Mouse (Mus musculus): ENCODE measurements around the gene Smim11.

DNA sequence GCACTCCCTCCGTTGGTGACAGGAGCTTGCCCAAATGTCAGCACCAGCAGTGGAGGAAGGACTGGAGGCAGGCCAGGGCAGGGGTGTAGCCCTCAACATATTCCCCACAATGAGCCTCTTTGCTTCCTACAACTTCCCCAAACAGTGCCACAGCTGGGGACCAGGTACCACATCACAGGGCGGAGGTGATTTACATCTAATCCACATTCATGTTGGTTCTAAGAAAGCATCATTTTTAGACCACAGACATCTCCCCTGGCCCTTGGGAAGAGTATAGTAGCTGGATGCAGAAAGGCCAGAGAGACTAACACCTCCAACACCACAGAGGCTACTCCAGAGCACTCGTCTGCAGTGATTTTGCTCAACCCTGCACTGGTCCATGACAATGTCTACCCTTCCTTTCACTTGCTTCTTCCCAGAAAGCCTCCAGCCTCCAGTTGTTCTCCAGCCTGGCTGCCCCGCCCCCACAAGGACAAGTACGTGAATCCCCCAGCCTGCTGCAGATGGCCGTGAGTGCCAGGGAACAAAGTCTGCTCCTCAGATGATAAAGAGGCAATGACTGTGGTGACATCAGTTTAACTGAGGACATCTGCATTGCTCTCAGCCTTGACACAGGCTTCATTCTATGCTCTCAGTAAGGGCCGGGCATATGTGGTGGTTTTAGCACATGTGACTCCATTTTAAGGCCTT lies 15.1 kb downstream of the Smim11 start:
- TF ChIP-seq CTCF (IDR thresholded peaks at IDR 0.05; ENCODE audit: borderline replicate concordance, extremely low read depth, insufficient read depth, insufficient read length), result no peak
- TF ChIP-seq POLR2A (IDR thresholded peaks at IDR 0.05; ENCODE audit: borderline replicate concordance, extremely low read depth, insufficient read depth, insufficient read length, poor library complexity, severe bottlenecking), result no peak
